Mouse (Mus musculus) liver, embryonic 11.5 days (tissue): ENCODE data around the gene Cck. TPM values are rescaled to one million over a fixed set of nuclear protein-coding genes. Genes with fewer than 3 reads are reported as not detected.

ENCODE experiments used
- ATAC-seq: fragments of 200-750 bp; cut with Nextera tagmentation; replicated peaks from 2 replicates; pipeline ENCODE4 v1.8.0; 2017; ENCODE audit warnings: moderate number of reproducible peaks, mild to moderate bottlenecking, moderate TSS enrichment, moderate library complexity; ENCODE audit not compliant: low FRiP score
- DNase-seq: peaks from one replicate; pipeline ENCODE4 v3.0.0-alpha.2; 2017; ENCODE audit warnings: low spot score
- H3K27ac ChIP-seq: fragments of 300-500 bp; sonication (generic); 2 replicates; pipeline ENCODE4 v1.5.1; 2014; ENCODE audit warnings: mild to moderate bottlenecking, low read depth, low read length, control low read depth
- H3K27me3 ChIP-seq: fragments of 300-500 bp; sonication (generic); replicated peaks from 2 replicates; pipeline ENCODE4 v1.6.1; 2014; ENCODE audit warnings: low read length, mixed read lengths; ENCODE audit not compliant: control insufficient read depth, insufficient read depth
- H3K36me3 ChIP-seq: fragments of 300-500 bp; sonication (generic); 2 replicates; pipeline ENCODE4 v1.6.1; 2014; ENCODE audit warnings: mild to moderate bottlenecking, low read length, moderate library complexity, mixed read lengths; ENCODE audit not compliant: control insufficient read depth, insufficient read depth
- H3K4me1 ChIP-seq: fragments of 300-500 bp; sonication (generic); replicated peaks from 2 replicates; pipeline ENCODE4 v1.6.1; 2014; ENCODE audit warnings: low read length, mixed read lengths; ENCODE audit not compliant: control insufficient read depth, insufficient read depth
- H3K4me2 ChIP-seq: fragments of 300-500 bp; sonication (generic); 2 replicates; pipeline ENCODE4 v1.6.1; 2014; ENCODE audit warnings: mild to moderate bottlenecking, control low read depth, moderate library complexity
- H3K4me3 ChIP-seq: fragments of 300-500 bp; sonication (generic); 2 replicates; pipeline ENCODE4 v1.5.1; 2014; ENCODE audit warnings: low read depth, low read length, control low read depth
- H3K9ac ChIP-seq: fragments of 300-500 bp; sonication (generic); 2 replicates; pipeline ENCODE4 v1.6.1; 2014; ENCODE audit warnings: low read depth, low read length, control low read depth
- H3K9me3 ChIP-seq: fragments of 300-500 bp; sonication (generic); 2 replicates; pipeline ENCODE4 v1.6.1; 2016; ENCODE audit warnings: low read length, inconsistent platforms, mixed read lengths; ENCODE audit not compliant: control insufficient read depth
- WGBS: fragments of 180-500 bp; shearing (Covaris S2); extraction: QIAGEN DNeasy Blood & Tissue Kit; methylation state at CpG from one replicate; pipeline ENCODE4 v1.1.7; 2014; 5-methylcytosine and 5-hydroxymethylcytosine counted together
- polyA plus RNA-seq: library from polyadenylated mRNA; unstranded; fragments of >200 nt; fragmentation: Nextera tagmentation; extraction: Ambion mirVana; gene quantifications from 2 replicates; pipeline ENCODE4 v1.2.1, GENCODE M21; 2014

Gene Cck
- 2.3 and 3.1 TPM in 2 replicates for polyA plus RNA-seq

GRCm38 (mm10) chr9:121495529-121495928, at the start of gene Cck:
TSS of gene Cck (minus strand) at chr9:121495694.
- no peak for DNase-seq
- no peaks in the 10 kb centered on the region for H3K4me1 ChIP-seq
- WGBS, result 7% methylated on average over 12 of the region's 12 CpGs
- H3K27ac ChIP-seq, result no peak within 1 kb of the TSS
- H3K27me3 ChIP-seq, result peaks cover 56% of the 10 kb centered on the region
- H3K36me3 ChIP-seq, result no peaks in the 10 kb centered on the region
- peak within 1 kb of the TSS; percentile 49; the same call in 1 of the 2 replicates for H3K4me2 ChIP-seq
- no peaks in the 10 kb centered on the region for H3K9me3 ChIP-seq
- no peak within 1 kb of the TSS for H3K9ac ChIP-seq
- ATAC-seq, result no peak
- 0 out of 2 replicates have a peak within 1 kb of the TSS, but pooled peaks have one; percentile 31 for H3K4me3 ChIP-seq

GRCm38 (mm10) chr9:121541530-121541929, 46.0 kb upstream of the Cck start:
- H3K27me3 ChIP-seq, result no peaks in the 10 kb centered on the region
- no peaks in the 10 kb centered on the region for H3K36me3 ChIP-seq
- no peak overlapping the region for H3K9ac ChIP-seq
- DNase-seq (no peak), ATAC-seq (no peak)
- H3K4me1 ChIP-seq, result no peaks in the 10 kb centered on the region
- no peaks in the 10 kb centered on the region for H3K9me3 ChIP-seq
- H3K27ac ChIP-seq, result no peak overlapping the region
- H3K4me2 ChIP-seq, result no peak overlapping the region
- no peak overlapping the region for H3K4me3 ChIP-seq

DNA sequence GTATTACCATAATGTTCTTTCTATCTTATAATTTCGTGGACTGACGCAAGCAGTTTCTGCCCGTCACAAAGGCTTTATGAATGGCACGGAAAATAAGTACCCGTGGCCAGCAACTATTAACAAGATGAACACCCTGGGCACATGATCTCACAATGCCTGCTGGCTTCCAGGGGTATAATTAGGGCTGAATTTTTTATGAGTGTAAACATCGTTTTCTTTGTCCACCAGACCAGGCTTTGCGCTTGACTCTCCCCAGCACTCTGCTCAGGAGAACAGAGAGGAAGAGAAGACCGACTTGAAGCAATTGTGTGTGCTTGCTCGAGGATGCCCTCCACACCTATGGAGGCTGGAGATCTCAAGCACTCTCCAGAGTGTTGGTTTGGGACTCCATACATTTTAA, 37.1 kb upstream of the Cck start:
- Histone ChIP-seq H3K27me3 (no peaks in the 10 kb centered on the region), H3K9me3 (no peaks in the 10 kb centered on the region), H3K4me1 (no peaks in the 10 kb centered on the region), H3K36me3 (no peaks in the 10 kb centered on the region), H3K4me3 (no peak overlapping the region), H3K9ac (no peak overlapping the region), H3K27ac (no peak overlapping the region), H3K4me2 (no peak overlapping the region)
- ATAC-seq (no peak), DNase-seq (no peak)
- 88% methylated on average over 9 of the region's 9 CpGs for WGBS

DNA sequence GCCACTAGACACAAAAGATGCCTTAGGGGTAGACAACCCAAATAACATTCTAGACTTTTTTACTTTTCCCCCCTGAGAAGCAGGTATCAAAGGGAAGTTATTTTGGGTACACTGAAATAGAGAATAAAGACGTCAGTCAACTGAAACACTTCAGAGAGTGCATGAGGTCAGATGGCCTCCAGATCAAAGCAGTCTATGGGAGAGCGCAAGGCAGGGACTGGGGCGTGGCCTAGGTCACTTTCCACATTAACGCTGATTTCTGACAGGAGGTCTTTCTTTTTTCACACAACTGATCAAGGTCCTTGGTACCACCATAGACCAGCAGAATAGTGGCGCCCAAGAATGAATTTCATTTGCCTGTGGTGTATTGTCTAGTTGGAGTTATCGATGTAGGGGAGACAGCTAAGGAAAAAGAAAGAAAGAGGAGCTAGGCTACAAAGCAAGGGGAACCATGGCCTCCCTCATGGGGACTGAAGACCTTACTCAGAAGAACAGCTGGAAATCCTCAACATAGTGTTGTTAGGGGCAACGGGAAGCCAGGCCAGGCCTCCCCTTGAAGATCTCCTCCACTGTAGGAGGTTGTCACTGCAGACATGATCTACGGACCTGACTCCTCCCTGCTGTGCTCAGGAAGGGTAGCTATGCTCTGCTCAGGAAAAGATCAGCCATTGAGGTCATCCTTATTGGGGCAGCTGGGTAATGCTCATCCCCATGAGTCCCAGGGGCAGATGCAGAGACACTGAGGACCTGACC, 33.3 kb upstream of the Cck start:
- H3K27ac ChIP-seq, result no peak overlapping the region
- no peaks in the 10 kb centered on the region for H3K27me3 ChIP-seq
- no peaks in the 10 kb centered on the region for H3K9me3 ChIP-seq
- ATAC-seq (no peak), DNase-seq (no peak)
- 66% methylated on average over 8 of the region's 8 CpGs for WGBS
- H3K4me2 ChIP-seq, result no peak overlapping the region
- H3K9ac ChIP-seq, result no peak overlapping the region
- H3K4me1 ChIP-seq, result no peaks in the 10 kb centered on the region
- no peak overlapping the region for H3K4me3 ChIP-seq
- no peaks in the 10 kb centered on the region for H3K36me3 ChIP-seq

- 72% methylated on average over 6 of the region's 6 CpGs for WGBS
- Histone ChIP-seq H3K4me3 (no peak overlapping the region), H3K9ac (no peak overlapping the region), H3K4me1 (no peaks in the 10 kb centered on the region), H3K27me3 (no peaks in the 10 kb centered on the region), H3K36me3 (no peaks in the 10 kb centered on the region), H3K4me2 (no peak overlapping the region), H3K9me3 (no peaks in the 10 kb centered on the region), H3K27ac (no peak overlapping the region)
- no peak for ATAC-seq
- DNase-seq, result no peak
Observed at GRCm38 (mm10) chr9:121526171-121526570, 30.7 kb upstream of the Cck start.

DNA sequence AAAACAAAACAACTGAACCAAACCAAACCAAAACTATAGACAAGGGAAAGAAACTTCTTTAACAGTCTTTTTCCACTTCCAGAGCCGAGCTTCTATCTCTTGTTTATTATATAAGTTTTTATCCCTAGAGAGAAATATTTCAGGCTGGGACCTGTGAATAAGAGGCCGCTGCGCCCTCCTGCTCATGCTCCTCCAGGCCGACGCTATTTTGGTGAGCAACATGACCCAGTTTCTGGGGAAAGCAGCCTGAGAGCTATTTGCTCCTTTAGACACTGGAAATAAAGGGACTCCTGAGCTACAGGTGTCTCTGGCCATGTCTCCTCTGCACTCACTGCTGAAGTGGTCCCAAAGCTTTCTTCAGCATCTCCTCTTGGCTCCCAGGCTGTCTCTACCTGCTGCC, 24.6 kb upstream of the Cck start:
- ATAC-seq, result no peak
- DNase-seq, result no peak
- no peaks in the 10 kb centered on the region for H3K9me3 ChIP-seq
- no peak overlapping the region for H3K27ac ChIP-seq
- H3K4me3 ChIP-seq, result no peak overlapping the region
- H3K9ac ChIP-seq, result no peak overlapping the region
- WGBS, result 75% methylated on average over 5 of the region's 5 CpGs
- no peak overlapping the region for H3K4me2 ChIP-seq
- H3K36me3 ChIP-seq, result no peaks in the 10 kb centered on the region
- no peaks in the 10 kb centered on the region for H3K27me3 ChIP-seq
- H3K4me1 ChIP-seq, result no peaks in the 10 kb centered on the region

GRCm38 (mm10) chr9:121514462-121514861, 19.0 kb upstream of the Cck start:
- ATAC-seq (no peak), DNase-seq (no peak)
- Histone ChIP-seq H3K4me3 (no peak overlapping the region), H3K27me3 (peaks cover 4% of the 10 kb centered on the region; the same call in 1 of the 2 replicates), H3K4me1 (no peaks in the 10 kb centered on the region), H3K36me3 (no peaks in the 10 kb centered on the region), H3K4me2 (no peak overlapping the region), H3K9me3 (no peaks in the 10 kb centered on the region), H3K27ac (no peak overlapping the region), H3K9ac (no peak overlapping the region)
- WGBS, result 73% methylated on average over 5 of the region's 5 CpGs

- H3K27me3 ChIP-seq, result peaks cover 4% of the 10 kb centered on the region; the same call in 1 of the 2 replicates
- H3K36me3 ChIP-seq, result no peaks in the 10 kb centered on the region
- H3K4me1 ChIP-seq, result no peaks in the 10 kb centered on the region
- H3K9me3 ChIP-seq, result no peaks in the 10 kb centered on the region
- no peak for ATAC-seq
- no peak overlapping the region for H3K27ac ChIP-seq
- H3K4me2 ChIP-seq, result no peak overlapping the region
- DNase-seq, result no peak
- H3K9ac ChIP-seq, result no peak overlapping the region
- WGBS, result 79% methylated on average over 4 of the region's 4 CpGs
- H3K4me3 ChIP-seq, result no peak overlapping the region
Observed at GRCm38 (mm10) chr9:121511911-121512310, 16.4 kb upstream of the Cck start.

- no peak overlapping the region for H3K4me3 ChIP-seq
- H3K27ac ChIP-seq, result no peak overlapping the region
- H3K9ac ChIP-seq, result no peak overlapping the region
- no peaks in the 10 kb centered on the region for H3K36me3 ChIP-seq
- H3K27me3 ChIP-seq, result no peaks in the 10 kb centered on the region
- H3K9me3 ChIP-seq, result no peaks in the 10 kb centered on the region
- 64% methylated on average over 8 of the region's 8 CpGs for WGBS
- DNase-seq (no peak), ATAC-seq (no peak)
- no peak overlapping the region for H3K4me2 ChIP-seq
- H3K4me1 ChIP-seq, result no peaks in the 10 kb centered on the region
Observed at GRCm38 (mm10) chr9:121506478-121507180, 11.1 kb upstream of the Cck start.
